Mouse (Mus musculus) CD4-positive, CD25-positive, alpha-beta regulatory T cell, adult 2 months (primary cell): ENCODE results near the gene Vps9d1.
"Not testable (repeated sequence)": the region's sequence is repeated elsewhere in the genome, so short reads cannot be mapped to it uniquely, and the experiment has no call there.

Source experiments
- DNase-seq: peaks from one replicate; pipeline ENCODE4 v3.0.0-alpha.2; 2012; ENCODE audit warnings: low read depth, low spot score

The Vps9d1 gene

DNA sequence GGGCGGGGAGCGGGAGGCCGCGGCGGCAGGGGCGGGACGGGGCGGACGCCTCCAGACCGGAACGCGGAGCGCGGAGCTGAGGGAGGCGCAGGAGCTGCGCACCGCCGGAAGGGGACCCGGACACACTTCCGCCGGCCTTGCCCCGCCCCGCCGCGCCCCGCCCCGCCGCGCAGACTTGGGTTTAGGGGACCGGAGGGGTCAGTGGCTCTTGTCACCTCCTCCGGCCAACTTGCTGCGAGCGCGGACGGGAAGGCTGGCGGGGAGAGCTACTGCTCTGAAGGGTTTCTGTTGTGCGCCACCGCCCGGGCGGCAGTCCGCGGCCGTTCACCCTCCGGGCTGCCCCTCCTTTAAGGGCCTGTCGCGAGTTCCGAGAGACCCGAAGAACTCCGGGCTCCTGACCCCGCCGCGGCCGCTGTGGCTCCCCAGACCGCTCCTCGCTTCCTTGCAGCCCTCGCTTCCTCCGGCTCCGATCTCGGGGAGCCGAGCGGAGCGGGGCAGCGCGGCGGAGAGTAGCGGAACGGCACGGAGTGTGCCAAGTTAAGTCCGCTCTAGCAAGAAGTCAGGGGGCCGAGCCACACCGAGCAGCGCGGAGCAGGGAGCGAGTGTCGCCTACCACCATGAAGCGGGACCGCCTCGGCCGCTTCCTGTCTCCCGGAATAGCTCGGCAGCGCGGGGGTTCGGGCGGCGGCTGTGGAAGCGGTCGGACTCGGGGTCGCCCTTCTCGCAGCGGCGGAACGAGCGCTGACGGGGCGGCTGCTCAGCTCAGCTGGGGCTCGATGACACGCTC is at the start of gene Vps9d1, which contains the start of gene Zfp276:
Gene Vps9d1, minus strand, starts transcription at position 250 of the 787 bp plus-strand sequence.
Gene Zfp276, plus strand, starts transcription at position 97 of the 787 bp plus-strand sequence.
- peak; percentile 90 for DNase-seq

GRCm38 (mm10) chr8:123298301-123298700 is 44.2 kb upstream of the Vps9d1 start:
- DNase-seq = no peak

- DNase-seq = no peak
Measured at GRCm38 (mm10) chr8:123292785-123293184, 38.6 kb upstream of the Vps9d1 start.

DNA sequence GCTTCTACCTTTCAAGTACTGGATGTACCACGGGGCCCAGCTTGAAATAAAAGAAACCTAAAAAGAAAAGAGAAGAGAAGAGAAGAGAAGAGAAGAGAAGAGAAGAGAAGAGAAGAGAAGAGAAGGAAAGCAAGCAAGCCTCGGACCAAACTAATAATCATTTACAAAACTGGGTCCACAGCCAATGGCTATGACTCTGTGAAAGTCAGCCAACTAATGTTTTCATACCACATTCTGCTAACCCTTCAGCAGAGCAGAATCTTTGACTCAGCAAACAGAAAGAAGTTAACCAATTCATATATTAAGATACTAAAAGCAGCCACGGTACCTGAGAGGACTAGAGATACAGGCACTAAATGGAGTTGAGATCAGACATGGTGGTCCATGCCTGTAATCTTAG is 38.1 kb upstream of the Vps9d1 start:
- DNase-seq = no peak

DNA sequence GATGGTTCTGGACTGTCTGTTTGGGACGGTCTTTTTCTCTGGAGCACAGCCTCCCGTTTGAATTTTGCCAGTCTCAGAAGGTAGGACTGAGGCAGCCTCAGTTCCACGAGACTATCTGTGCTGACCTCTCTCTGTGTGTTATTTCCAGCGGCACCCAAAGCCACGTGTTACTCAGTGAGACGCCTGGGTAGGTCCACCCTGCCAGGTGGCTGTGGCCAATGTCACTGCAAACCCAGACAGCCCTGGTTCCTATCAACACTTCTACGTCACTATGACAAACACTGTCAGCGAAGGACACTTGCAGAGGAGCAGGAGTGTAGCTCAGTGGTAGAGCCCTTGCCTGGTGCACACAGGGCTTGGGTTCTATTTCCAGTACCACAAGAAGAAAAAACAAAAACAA is 37.6 kb upstream of the Vps9d1 start:
- DNase-seq = no peak

- no peak for DNase-seq
Measured at GRCm38 (mm10) chr8:123290679-123291078, 36.5 kb upstream of the Vps9d1 start.

GRCm38 (mm10) chr8:123290166-123290565 is 36.0 kb upstream of the Vps9d1 start:
- peak; percentile 34 for DNase-seq

DNA sequence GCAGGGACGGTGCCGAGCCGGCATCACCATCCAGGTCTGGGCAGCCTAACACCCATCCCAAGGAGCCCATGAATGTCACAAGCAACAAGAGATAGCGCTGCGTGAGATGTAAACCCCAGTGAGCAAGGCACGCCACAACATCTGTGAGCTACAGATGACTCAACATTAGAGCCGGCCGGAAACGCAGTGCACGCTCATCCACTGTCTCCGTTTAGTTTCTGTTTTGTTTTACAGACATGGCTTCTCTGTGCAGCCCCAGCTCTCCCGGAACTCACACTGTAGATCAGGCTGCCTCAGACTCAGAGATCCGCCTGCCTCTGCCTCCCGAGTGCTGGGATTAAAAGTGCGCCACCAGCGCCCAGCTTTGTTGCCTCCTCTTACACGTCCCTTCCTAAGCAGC is 33.2 kb upstream of the Vps9d1 start:
- peak; percentile 8 for DNase-seq

GRCm38 (mm10) chr8:123284493-123284892 is 30.3 kb upstream of the Vps9d1 start:
- DNase-seq = no peak

- no peak for DNase-seq
Measured at GRCm38 (mm10) chr8:123283991-123284390, 29.8 kb upstream of the Vps9d1 start.

GRCm38 (mm10) chr8:123282994-123283393 is 28.8 kb upstream of the Vps9d1 start:
- DNase-seq = not testable (repeated sequence)

GRCm38 (mm10) chr8:123280302-123281094 is 26.4 kb upstream of the Vps9d1 start:
- DNase-seq = no peak

DNA sequence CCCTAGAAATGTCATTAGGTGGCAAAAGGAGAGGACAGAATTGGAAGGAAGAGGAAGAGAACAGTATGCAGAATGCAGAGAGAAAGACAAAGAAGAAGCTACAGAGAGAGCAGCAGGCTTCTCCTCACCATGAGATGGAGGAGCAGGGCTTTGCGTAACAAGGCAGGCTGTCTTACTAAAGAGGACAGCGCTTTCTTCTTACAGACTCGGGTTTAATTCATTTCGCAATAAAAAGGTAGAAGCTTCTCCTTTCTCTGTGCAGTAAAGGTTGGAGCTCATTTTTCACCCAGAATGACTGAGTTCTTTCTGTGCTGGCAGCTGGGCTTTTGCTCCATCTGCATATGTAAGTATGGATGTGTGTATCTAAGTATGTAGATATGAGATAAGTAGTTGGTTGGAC is 25.7 kb upstream of the Vps9d1 start:
- DNase-seq = no peak

GRCm38 (mm10) chr8:123278445-123278844 is 24.3 kb upstream of the Vps9d1 start:
- DNase-seq = no peak

GRCm38 (mm10) chr8:123275096-123275495 is 20.9 kb upstream of the Vps9d1 start:
- no peak for DNase-seq

DNA sequence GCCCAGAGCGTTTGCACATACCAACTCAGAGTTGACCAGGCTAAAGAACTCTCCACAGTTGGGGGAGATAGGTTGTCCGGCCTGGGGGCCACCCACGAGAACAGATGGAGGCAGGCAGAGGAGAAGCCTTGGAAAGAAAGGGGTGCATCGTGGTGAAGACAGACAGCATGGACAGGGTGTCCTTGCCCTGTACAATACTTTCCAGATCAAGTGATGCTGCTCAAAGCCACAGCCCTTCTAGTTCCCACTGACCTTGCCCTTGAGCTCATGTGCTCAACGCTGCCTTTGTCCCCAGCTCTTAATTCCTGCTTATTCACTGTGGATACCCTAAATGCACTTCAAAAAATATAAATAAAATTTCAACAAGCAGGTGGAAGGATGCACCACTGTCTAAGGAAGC is 20.3 kb upstream of the Vps9d1 start:
- no peak for DNase-seq

- DNase-seq = no peak
Measured at GRCm38 (mm10) chr8:123271901-123272300, 17.8 kb upstream of the Vps9d1 start.

- no peak for DNase-seq
Measured at GRCm38 (mm10) chr8:123271147-123271546, 17.0 kb upstream of the Vps9d1 start.

GRCm38 (mm10) chr8:123267926-123268656 is 13.9 kb upstream of the Vps9d1 start:
- no peak for DNase-seq

- DNase-seq = not testable (repeated sequence)
Measured at GRCm38 (mm10) chr8:123257593-123257992, 3.4 kb upstream of the Vps9d1 start.

- no peak for DNase-seq
Measured at GRCm38 (mm10) chr8:123257114-123257513, 3.0 kb upstream of the Vps9d1 start.

GRCm38 (mm10) chr8:123255170-123255569 is 1.0 kb upstream of the Vps9d1 start:
- no peak for DNase-seq
